Mouse (Mus musculus) MEL (cell line): ENCODE measurements around the gene Tdo2. TPM values are rescaled to one million over a fixed set of nuclear protein-coding genes. Genes with fewer than 3 reads are reported as not detected.

ENCODE experiments used
- DNase-seq: peaks from one replicate; pipeline ENCODE4 v3.0.0; 2011; ENCODE audit warnings: low read depth, low spot score
- H3K27ac ChIP-seq: 2 replicates; pipeline ENCODE4 v1.5.1; 2012; ENCODE audit warnings: low read depth, mild to moderate bottlenecking, control low read depth, low read length, moderate library complexity; ENCODE audit not compliant: control insufficient read depth
- H3K27me3 ChIP-seq, 2 experiments: fragments of 150-350 bp in 1 of 2; sonication (generic) in 1 of 2; 2 replicates each; pipeline ENCODE4 v1.6.1; 2012; ENCODE audit warnings: low read length in 2 of 2, mild to moderate bottlenecking in 2 of 2, improper control_type of control experiment in 1 of 2, moderate library complexity in 1 of 2; ENCODE audit not compliant: insufficient read depth in 2 of 2, control insufficient read depth in 1 of 2
- H3K36me3 ChIP-seq, 2 experiments: 2 replicates each; pipeline ENCODE4 v1.6.1; 2012 to 2014; ENCODE audit warnings: low read length in 2 of 2, improper control_type of control experiment in 1 of 2, inconsistent platforms in 1 of 2, mild to moderate bottlenecking in 1 of 2; ENCODE audit not compliant: insufficient read depth in 2 of 2, control insufficient read depth in 1 of 2
- H3K4me1 ChIP-seq, 2 experiments: fragments of 150-350 bp in 1 of 2; sonication (generic) in 1 of 2; 2 replicates each; pipeline ENCODE4 v1.6.1; 2012; ENCODE audit warnings: low read length in 2 of 2, improper control_type of control experiment in 1 of 2, mild to moderate bottlenecking in 1 of 2; ENCODE audit not compliant: insufficient read depth in 2 of 2, control insufficient read depth in 1 of 2
- H3K4me3 ChIP-seq, 2 experiments: fragments of 150-350 bp in 1 of 2; sonication (generic) in 1 of 2; 2 replicates each; pipeline ENCODE4 v1.5.1; 2012; ENCODE audit warnings: low read depth in 2 of 2, low read length in 2 of 2, mild to moderate bottlenecking in 2 of 2, moderate library complexity in 2 of 2, control low read depth in 1 of 2, improper control_type of control experiment in 1 of 2; ENCODE audit not compliant: control insufficient read depth in 1 of 2, insufficient read depth in 1 of 2
- H3K79me2 ChIP-seq: 2 replicates; pipeline ENCODE4 v1.6.1; 2012; ENCODE audit warnings: mild to moderate bottlenecking, low read length, moderate library complexity; ENCODE audit not compliant: control insufficient read depth, poor library complexity, insufficient read depth
- H3K9ac ChIP-seq: 2 replicates; pipeline ENCODE4 v1.6.1; 2012; ENCODE audit warnings: low read depth, mild to moderate bottlenecking, control low read depth, low read length, moderate library complexity; ENCODE audit not compliant: control insufficient read depth, poor library complexity, severe bottlenecking
- H3K9me3 ChIP-seq: fragments of 150-350 bp; sonication (generic); replicated peaks from 2 replicates; pipeline ENCODE4 v1.6.1; 2012; ENCODE audit warnings: mild to moderate bottlenecking, low read length, improper control_type of control experiment, moderate library complexity; ENCODE audit not compliant: insufficient read depth
- CTCF ChIP-seq, 3 experiments: IDR thresholded peaks in 2 of 3; conservative IDR thresholded peaks in 1 of 3; 2 replicates each; pipeline ENCODE4 v1.5.1; 2011 to 2012; ENCODE audit warnings: low read length in 3 of 3, low read depth in 2 of 3, mild to moderate bottlenecking in 2 of 3, improper control_type of control experiment in 1 of 3, inconsistent platforms in 1 of 3, mixed read lengths in 1 of 3, moderate library complexity in 1 of 3; ENCODE audit not compliant: control insufficient read depth in 1 of 3, insufficient read depth in 1 of 3, poor library complexity in 1 of 3, severe bottlenecking in 1 of 3
- E2F4 ChIP-seq: IDR thresholded peaks from 2 replicates; pipeline ENCODE4 v1.6.1; 2011; ENCODE audit warnings: low read depth, low read length, improper control_type of control experiment, borderline replicate concordance
- EP300 ChIP-seq, 2 experiments: IDR thresholded peaks; 2 replicates each; pipeline ENCODE4 v1.6.1; 2011; ENCODE audit warnings: improper control_type of control experiment in 2 of 2, low read length in 2 of 2, low read depth in 1 of 2, mild to moderate bottlenecking in 1 of 2
- ETS1 ChIP-seq: IDR thresholded peaks from 2 replicates; pipeline ENCODE4 v1.6.1; 2012; ENCODE audit warnings: low read depth, mild to moderate bottlenecking, inconsistent platforms, low read length, improper control_type of control experiment, moderate library complexity
- GABPA ChIP-seq: IDR thresholded peaks from 2 replicates; pipeline ENCODE4 v1.6.1; 2012; ENCODE audit warnings: low read depth, mild to moderate bottlenecking, inconsistent platforms, low read length, improper control_type of control experiment, moderate library complexity
- HCFC1 ChIP-seq: IDR thresholded peaks from 2 replicates; pipeline ENCODE4 v1.6.1; 2012; ENCODE audit warnings: low read depth, mild to moderate bottlenecking, inconsistent platforms, low read length, improper control_type of control experiment, moderate library complexity
- MAFK ChIP-seq: IDR thresholded peaks from 2 replicates; pipeline ENCODE4 v1.6.1; 2011; ENCODE audit warnings: low read depth, mild to moderate bottlenecking, low read length, improper control_type of control experiment, borderline replicate concordance
- MAZ ChIP-seq: IDR thresholded peaks from 2 replicates; pipeline ENCODE4 v1.6.1; 2012; ENCODE audit warnings: low read depth, mild to moderate bottlenecking, inconsistent platforms, low read length, improper control_type of control experiment
- MEF2A ChIP-seq: IDR thresholded peaks from 2 replicates; pipeline ENCODE4 v1.6.1; 2014; ENCODE audit warnings: low read depth, mild to moderate bottlenecking, inconsistent platforms, low read length, improper control_type of control experiment; ENCODE audit not compliant: poor library complexity, insufficient replicate concordance, severe bottlenecking; ENCODE audit errors: extremely low read depth
- MXI1 ChIP-seq: IDR thresholded peaks from 2 replicates; pipeline ENCODE4 v1.6.1; 2011; ENCODE audit warnings: mild to moderate bottlenecking, low read depth, low read length, improper control_type of control experiment
- MYC ChIP-seq: IDR thresholded peaks from 2 replicates; pipeline ENCODE4 v1.6.1; 2011; ENCODE audit warnings: low read depth, mild to moderate bottlenecking, low read length, improper control_type of control experiment, moderate library complexity
- NELFE ChIP-seq: IDR thresholded peaks from 2 replicates; pipeline ENCODE4 v1.6.1; 2011; ENCODE audit warnings: low read depth, low read length, improper control_type of control experiment
- POLR2A ChIP-seq, 2 experiments: IDR thresholded peaks; 2 replicates each; pipeline ENCODE4 v1.6.1; 2011 to 2012; ENCODE audit warnings: low read length in 2 of 2, mild to moderate bottlenecking in 2 of 2, control low read depth in 1 of 2, improper control_type of control experiment in 1 of 2, low read depth in 1 of 2, moderate library complexity in 1 of 2; ENCODE audit not compliant: control insufficient read depth in 1 of 2, insufficient read depth in 1 of 2, poor library complexity in 1 of 2
- POLR2AphosphoS5 ChIP-seq: IDR thresholded peaks from 2 replicates; pipeline ENCODE4 v1.6.1; 2012; ENCODE audit warnings: low read depth, borderline replicate concordance, mild to moderate bottlenecking, inconsistent platforms, low read length, moderate library complexity, mixed read lengths
- RAD21 ChIP-seq: IDR thresholded peaks from 2 replicates; pipeline ENCODE4 v1.6.1; 2011; ENCODE audit warnings: mild to moderate bottlenecking, low read depth, low read length, improper control_type of control experiment
- RCOR1 ChIP-seq: IDR thresholded peaks from 2 replicates; pipeline ENCODE4 v1.6.1; 2012; ENCODE audit warnings: low read depth, mild to moderate bottlenecking, inconsistent platforms, low read length, improper control_type of control experiment
- TBP ChIP-seq: IDR thresholded peaks from 2 replicates; pipeline ENCODE4 v1.8.0; 2011; ENCODE audit warnings: low read depth, low read length, improper control_type of control experiment
- ZMIZ1 ChIP-seq: IDR thresholded peaks from 2 replicates; pipeline ENCODE4 v1.6.1; 2012; ENCODE audit warnings: low read depth, mild to moderate bottlenecking, inconsistent platforms, low read length, improper control_type of control experiment, moderate library complexity
- ZNF384 ChIP-seq: IDR thresholded peaks from 2 replicates; pipeline ENCODE4 v1.6.1; 2012; ENCODE audit warnings: low read depth, mild to moderate bottlenecking, inconsistent platforms, low read length, improper control_type of control experiment
- polyA plus RNA-seq, 2 experiments: library from polyadenylated mRNA; stranded (reverse) in 1 of 2; unstranded in 1 of 2; fragments of >175 nt in 1 of 2; fragments of >200 nt in 1 of 2; gene quantifications; 2 replicates each; pipeline versions ENCODE4 v1.2.1 to v1.2.4; 2012; ENCODE audit warnings: low replicate concordance in 2 of 2, low read depth in 1 of 2; ENCODE audit not compliant: insufficient read length in 2 of 2, insufficient read depth in 1 of 2, missing spikeins in 1 of 2
- total RNA-seq: library from RNA; depleted of rRNA; stranded (reverse); fragments of 300-350 nt; gene quantifications from 2 replicates; pipeline ENCODE4 v1.2.3, GENCODE M21; 2012

The Tdo2 gene
- total and polyA plus RNA-seq, 3 experiments, result not detected

DNA sequence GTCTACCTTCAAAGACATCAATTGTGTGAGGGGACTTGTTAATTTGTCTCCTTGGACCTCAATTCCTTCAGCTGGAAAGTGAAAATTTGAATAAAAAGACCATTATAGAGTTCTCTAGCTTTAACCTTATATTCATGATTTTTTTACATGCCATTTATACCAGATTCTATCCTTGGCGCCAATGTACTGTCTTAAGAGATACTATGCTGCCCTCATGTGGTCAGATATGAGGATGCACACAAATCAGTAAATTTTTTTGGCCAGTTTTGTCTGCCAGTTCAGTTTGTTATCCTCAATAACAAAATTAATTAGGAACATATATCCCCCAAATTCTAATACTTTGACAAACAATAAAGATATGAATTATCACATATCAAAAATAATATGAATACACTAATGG is 51.1 kb downstream of the Tdo2 start (continued):
- TF ChIP-seq MAFK (no peak), E2F4 (peak; percentile 50; the same call in 1 of the 2 replicates), MXI1 (no peak), NELFE (no peak), RAD21 (peak; percentile 93), CTCF (IDR thresholded peaks at IDR 0.05 in 2 of 3, conservative IDR thresholded peaks at IDR 0.05 in 1 of 3; ENCODE audit: control insufficient read depth in 1 of 3, insufficient read depth in 1 of 3, low read depth in 2 of 3, low read length in 3 of 3, poor library complexity in 1 of 3, severe bottlenecking in 1 of 3) (peak; percentile 15 to 85 (median 41); a peak in 4 of 6 replicates), MYC (no peak), ZMIZ1 (no peak), MEF2A (no peak), HCFC1 (no peak)

DNA sequence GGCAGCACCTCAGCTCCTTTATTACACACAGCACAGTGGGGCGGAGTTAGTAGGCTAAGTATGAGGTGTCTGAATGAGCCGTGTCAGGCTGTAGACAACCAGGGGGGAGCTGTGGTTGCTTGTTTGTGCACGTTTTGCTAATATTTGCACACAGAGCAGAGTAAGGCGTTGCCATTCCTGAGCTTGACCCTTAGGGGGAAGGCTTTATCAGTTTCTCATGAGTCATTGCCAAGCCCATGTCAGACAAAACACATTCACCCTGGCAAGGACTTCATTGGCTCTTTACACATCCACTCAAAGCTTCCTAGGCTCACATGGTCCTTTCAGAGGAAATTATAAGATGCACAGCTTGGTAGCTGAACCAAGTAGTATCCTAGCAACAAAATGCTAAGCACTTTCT is 53.1 kb downstream of the Tdo2 start:
- Histone ChIP-seq H3K9me3 (no peaks in the 10 kb centered on the region), H3K9ac (no peak overlapping the region), H3K4me1 (no peaks in the 10 kb centered on the region), H3K27ac (no peak overlapping the region), H3K79me2 (no peaks in the 10 kb centered on the region), H3K4me3 (no peak overlapping the region), H3K27me3 (no peaks in the 10 kb centered on the region), H3K36me3 (no peaks in the 10 kb centered on the region)
- no peak for DNase-seq
- TF ChIP-seq ETS1 (no peak), TBP (no peak), POLR2AphosphoS5 (no peak), POLR2A (IDR thresholded peaks at IDR 0.05; ENCODE audit: control insufficient read depth in 1 of 2, insufficient read depth in 1 of 2, low read depth in 1 of 2, low read length in 2 of 2, poor library complexity in 1 of 2) (no peak), MAZ (no peak), EP300 (IDR thresholded peaks at IDR 0.05; ENCODE audit: low read depth in 1 of 2, low read length in 2 of 2) (no peak), ZNF384 (no peak), MXI1 (no peak), GABPA (no peak), RCOR1 (no peak)

DNA sequence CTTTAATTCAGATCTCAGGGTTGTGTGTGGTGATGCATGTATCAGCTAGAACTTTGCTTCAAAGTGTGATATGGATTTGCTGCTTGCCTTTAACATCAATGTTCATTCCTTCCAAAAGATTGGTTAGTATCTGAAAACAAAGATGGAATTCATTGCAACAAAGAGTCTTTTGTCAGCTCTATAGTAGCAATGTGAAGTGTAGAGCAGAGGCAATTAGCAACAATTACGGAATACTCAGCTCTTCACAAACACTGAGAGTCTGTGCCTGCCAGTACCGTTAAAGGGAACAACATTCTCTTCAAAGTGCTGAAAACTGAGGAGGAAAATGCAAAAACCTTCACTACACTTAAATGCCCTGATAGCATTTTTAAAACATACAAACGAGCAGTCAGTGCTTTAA is 56.3 kb downstream of the Tdo2 start:
- H3K36me3 ChIP-seq, result no peaks in the 10 kb centered on the region
- no peaks in the 10 kb centered on the region for H3K9me3 ChIP-seq
- no peaks in the 10 kb centered on the region for H3K27me3 ChIP-seq
- DNase-seq, result no peak
- H3K9ac ChIP-seq, result no peak overlapping the region
- H3K4me3 ChIP-seq, result no peak overlapping the region
- no peaks in the 10 kb centered on the region for H3K79me2 ChIP-seq
- no peak overlapping the region for H3K27ac ChIP-seq
- H3K4me1 ChIP-seq, result no peaks in the 10 kb centered on the region
- TF ChIP-seq ZMIZ1 (no peak), MXI1 (no peak), NELFE (no peak)
